Mouse (Mus musculus) left cerebral cortex, adult 18-20 months (tissue): ENCODE measurements around the gene Khk. TPM values are rescaled to one million over a fixed set of nuclear protein-coding genes. Genes with fewer than 3 reads are reported as not detected.

ENCODE experiments used
- DNase-seq, 2 experiments: peaks; one replicate each; pipeline ENCODE4 v3.0.0; 2021 to 2022; ENCODE audit warnings: low spot score in 2 of 2, mixed read lengths in 1 of 2
- total RNA-seq, 2 experiments: library from RNA; stranded (reverse); gene quantifications; 2 replicates each; pipeline ENCODE4 v1.2.3; 2021

Khk gene
- total RNA-seq, 2 experiments from 2014 or later = 15.8 to 19.3 TPM

DNA sequence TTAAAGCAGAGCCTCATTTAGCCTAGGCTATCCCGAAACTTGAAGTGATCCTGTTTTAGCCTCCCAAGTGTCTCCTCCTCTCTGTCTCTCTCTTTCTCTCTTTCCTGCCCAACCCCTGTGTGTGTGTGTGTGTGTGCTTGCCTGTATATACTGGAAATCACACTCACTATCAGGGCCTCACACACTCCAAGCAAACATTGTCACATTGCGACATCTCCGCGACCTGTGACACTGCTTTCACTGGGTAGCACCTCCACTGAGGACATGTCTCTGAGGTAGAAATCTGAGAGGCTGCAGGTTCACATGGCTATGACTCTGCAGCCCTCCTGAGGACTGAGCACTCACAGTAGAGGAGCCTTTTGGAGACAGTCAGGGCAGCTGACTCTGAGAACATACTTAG is 45.0 kb downstream of the Khk start:
- DNase-seq = no peak

DNA sequence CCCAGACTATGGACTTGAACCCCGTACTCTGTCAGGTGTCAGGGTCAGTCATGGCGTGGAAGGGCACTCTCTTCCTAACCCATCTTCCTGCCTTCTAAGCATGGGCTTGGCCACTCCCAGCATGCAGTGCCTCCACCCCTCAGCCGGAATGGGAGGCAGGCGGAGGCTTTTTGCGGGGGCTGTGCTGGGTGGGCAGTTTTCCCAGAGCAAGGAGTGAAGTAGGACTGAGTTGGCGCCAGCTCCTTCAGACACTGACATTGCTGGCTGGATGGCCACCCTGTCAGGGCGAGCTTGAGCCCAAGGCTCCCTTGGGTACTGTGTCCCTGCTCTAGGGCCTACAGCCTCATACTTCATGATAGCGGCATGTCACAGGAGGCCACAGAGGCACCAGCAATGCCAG is 47.2 kb downstream of the Khk start, which contains the start of gene Tcf23:
Gene Tcf23 (plus strand): TSS at position 247 of the 400 bp plus-strand sequence.
- no peak for DNase-seq

- no peak for DNase-seq
Measured at GRCm38 (mm10) chr5:30969440-30969839, 48.2 kb downstream of the Khk start.

DNA sequence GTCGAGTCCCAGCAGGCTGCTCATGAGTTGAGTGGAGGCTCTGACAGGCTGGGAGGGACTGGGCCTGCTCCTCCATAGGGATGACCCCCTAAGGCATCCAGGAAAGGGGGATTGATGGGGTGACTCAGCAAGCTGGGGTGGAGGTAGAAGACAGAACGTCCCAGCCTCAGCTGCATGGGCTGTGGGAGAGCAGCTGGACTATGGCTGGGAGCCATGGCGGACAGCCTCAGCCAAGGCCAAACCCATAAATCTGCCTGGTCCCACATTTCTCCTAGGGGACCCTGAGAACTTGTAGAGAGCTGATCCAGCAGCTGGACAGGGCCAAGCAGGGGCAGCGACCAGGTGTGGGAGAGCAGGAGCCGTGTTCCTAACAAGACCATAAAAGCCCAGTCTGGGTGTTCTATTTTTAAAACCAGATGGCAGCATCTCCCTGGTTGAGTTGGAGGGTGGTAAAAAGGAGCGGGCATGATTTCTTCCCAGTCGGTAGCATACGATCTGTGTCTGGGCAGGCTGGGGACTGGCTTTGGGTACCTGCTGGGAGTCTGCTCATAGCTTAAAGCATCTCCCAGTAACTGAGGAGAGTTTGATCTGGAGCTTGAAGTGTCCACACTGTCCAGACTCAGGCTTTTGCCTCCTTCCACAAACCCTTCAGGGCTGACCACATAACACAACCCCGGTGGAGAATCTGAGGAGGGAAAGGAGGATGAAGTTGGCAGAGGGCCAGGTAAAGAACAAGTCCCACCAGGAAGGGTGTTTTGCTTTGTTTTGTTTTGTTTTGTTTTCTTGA is 53.8 kb downstream of the Khk start:
- no peak for DNase-seq

Other genes starting within 250 kb of the Khk start
- 10 to 100 TPM; 18.2 to 20.6 TPM for gene Dpysl5, start 209.9 kb upstream of the Khk start, total RNA-seq
- 100 to 1,000 TPM; 221 to 228 TPM for gene Mapre3, start 106.8 kb upstream of the Khk start, total RNA-seq
- 10 to 100 TPM; 63.7 to 68.0 TPM for gene Tmem214, start 53.4 kb upstream of the Khk start, total RNA-seq
- gene Agbl5, start 32.7 kb upstream of the Khk start, total RNA-seq = 10 to 100 TPM; 15.6 to 16.4 TPM
- gene Ost4, start 13.6 kb upstream of the Khk start, total RNA-seq = 100 to 1,000 TPM; 103 to 111 TPM
- 1 to 10 TPM; 2.6 to 3.6 TPM for gene Emilin1, start 8.0 kb upstream of the Khk start, total RNA-seq
- gene Cgref1, start 24.2 kb downstream of the Khk start, total RNA-seq = 10 to 100 TPM; 26.1 to 28.6 TPM
- gene Preb, start 38.9 kb downstream of the Khk start, total RNA-seq = 100 to 1,000 TPM; 121 to 133 TPM
- under 1 TPM; 0.14 to 0.16 TPM for gene Tcf23, start 47.2 kb downstream of the Khk start, total RNA-seq
- 10 to 100 TPM; 70.6 to 73.8 TPM for gene Atraid, start 126.9 kb downstream of the Khk start, total RNA-seq
- 10 to 100 TPM; 19.3 to 20.9 TPM for gene Slc5a6, start 127.5 kb downstream of the Khk start, total RNA-seq
- gene Cad, start 133.3 kb downstream of the Khk start, total RNA-seq = 10 to 100 TPM; 19.2 to 24.4 TPM
- gene Dnajc5g, start 184.9 kb downstream of the Khk start, total RNA-seq = not detected
- 100 to 1,000 TPM; 145 to 165 TPM for gene Slc30a3, start 186.8 kb downstream of the Khk start, total RNA-seq
- gene Trim54, start 195.3 kb downstream of the Khk start, total RNA-seq = 1 to 10 TPM; 1.7 to 1.9 TPM
- 1 to 10 TPM; 1.4 to 2.8 TPM for gene Ucn, start 217.4 kb downstream of the Khk start, total RNA-seq
- 10 to 100 TPM; 46.9 to 51.8 TPM for gene Mpv17, start 232.8 kb downstream of the Khk start, total RNA-seq